Mouse (Mus musculus) G1E (cell line): ENCODE measurements at regions not wholly inside any gene's neighbourhood (a gene's known extent, or its start where the extent isn't known, plus 50 kb on each side); places are given as distances from the start of the nearest gene placed in this dataset.

ENCODE experiments used
- CTCF ChIP-seq: IDR thresholded peaks from 2 replicates; pipeline ENCODE4 v1.5.1; 2012; ENCODE audit warnings: low read depth, low read length, inconsistent platforms, mixed read lengths
- GATA1 ChIP-seq: IDR thresholded peaks from 2 replicates; pipeline ENCODE4 v1.6.1; 2012; ENCODE audit warnings: borderline replicate concordance, low read length, inconsistent platforms, mixed read lengths
- TAL1 ChIP-seq: conservative IDR thresholded peaks from 2 replicates; pipeline ENCODE4 v1.6.1; 2012; ENCODE audit warnings: low read depth, low read length, inconsistent platforms, mixed read lengths

- TF ChIP-seq CTCF (no peak), TAL1 (no peak), GATA1 (no peak)
Measured at GRCm38 (mm10) chr1:35850566-35851085, 217.6 kb upstream of the Hs6st1 start.
